Mouse (Mus musculus) ES-E14 (cell line): ENCODE measurements at regions not wholly inside any gene's neighbourhood (a gene's known extent, or its start where the extent isn't known, plus 50 kb on each side); places are given as distances from the start of the nearest gene placed in this dataset.
A peak's percentile ranks its signal among the peaks of the same experiment; 100 is the strongest.

Experiments
- DNase-seq: peaks from one replicate; pipeline ENCODE4 v3.0.0-alpha.2; 2013; ENCODE audit warnings: low read depth, low spot score
- H3K27ac ChIP-seq: 2 replicates; pipeline ENCODE4 v1.5.1; 2012; ENCODE audit warnings: low read depth, mild to moderate bottlenecking, low read length, moderate library complexity, mixed read lengths; ENCODE audit not compliant: poor library complexity, insufficient read depth, severe bottlenecking
- H3K36me3 ChIP-seq: 2 replicates; pipeline ENCODE4 v1.6.1; 2012; ENCODE audit warnings: mild to moderate bottlenecking, low read length, moderate library complexity, mixed read lengths; ENCODE audit not compliant: control insufficient read depth, poor library complexity, insufficient read depth, severe bottlenecking
- H3K4me1 ChIP-seq, 2 experiments: fragments of 150-350 bp in 1 of 2; sonication (generic) in 1 of 2; 2 replicates each; pipeline ENCODE4 v1.6.1; 2012; ENCODE audit warnings: low read length in 2 of 2, mild to moderate bottlenecking in 1 of 2, mixed read lengths in 1 of 2; ENCODE audit not compliant: control insufficient read depth in 2 of 2, insufficient read depth in 2 of 2, poor library complexity in 1 of 2
- H3K4me3 ChIP-seq, 2 experiments: fragments of 150-350 bp in 1 of 2; sonication (generic) in 1 of 2; 2 replicates each; pipeline ENCODE4 v1.5.1; 2012; ENCODE audit warnings: low read length in 2 of 2, low read depth in 1 of 2, mild to moderate bottlenecking in 1 of 2, mixed read lengths in 1 of 2; ENCODE audit not compliant: insufficient read depth in 1 of 2, poor library complexity in 1 of 2, severe bottlenecking in 1 of 2
- H3K9ac ChIP-seq: 2 replicates; pipeline ENCODE4 v1.6.1; 2012; ENCODE audit warnings: low read depth, mild to moderate bottlenecking, low read length, mixed read lengths; ENCODE audit not compliant: poor library complexity, insufficient read depth, severe bottlenecking
- H3K9me3 ChIP-seq: fragments of 150-350 bp; sonication (generic); 2 replicates; pipeline ENCODE4 v1.6.1; 2012; ENCODE audit warnings: low read depth, mild to moderate bottlenecking, low read length; ENCODE audit not compliant: control insufficient read depth, insufficient read depth
- CHD2 ChIP-seq: IDR thresholded peaks from 2 replicates; pipeline ENCODE4 v1.6.1; 2014; ENCODE audit warnings: mild to moderate bottlenecking, low read depth, low read length, inconsistent platforms
- HCFC1 ChIP-seq: IDR thresholded peaks from 2 replicates; pipeline ENCODE4 v1.6.1; 2012; ENCODE audit warnings: low read length, inconsistent platforms, borderline replicate concordance; ENCODE audit not compliant: insufficient read depth
- MAFK ChIP-seq: IDR thresholded peaks from 2 replicates; pipeline ENCODE4 v1.6.1; 2014; ENCODE audit warnings: mild to moderate bottlenecking, low read depth, low read length, inconsistent platforms; ENCODE audit not compliant: insufficient read depth
- ZC3H11A ChIP-seq: IDR thresholded peaks from 2 replicates; pipeline ENCODE4 v1.6.1; 2012; ENCODE audit warnings: low read depth, mild to moderate bottlenecking, inconsistent platforms, low read length, borderline replicate concordance
- ZNF384 ChIP-seq: IDR thresholded peaks from 2 replicates; pipeline ENCODE4 v1.6.1; 2012; ENCODE audit warnings: low read depth, low read length, inconsistent platforms
- in situ Hi-C, 2 experiments: fragments of 600-800 bp; cut with MboI; formaldehyde crosslinking; loops; one replicate each; pipeline ENCODE4 v1.15.1; 2025; ENCODE audit warnings: low sequenced_read_pairs in 2 of 2, inconsistent platforms in 1 of 2; ENCODE audit not compliant: unreplicated experiment in 2 of 2

DNA sequence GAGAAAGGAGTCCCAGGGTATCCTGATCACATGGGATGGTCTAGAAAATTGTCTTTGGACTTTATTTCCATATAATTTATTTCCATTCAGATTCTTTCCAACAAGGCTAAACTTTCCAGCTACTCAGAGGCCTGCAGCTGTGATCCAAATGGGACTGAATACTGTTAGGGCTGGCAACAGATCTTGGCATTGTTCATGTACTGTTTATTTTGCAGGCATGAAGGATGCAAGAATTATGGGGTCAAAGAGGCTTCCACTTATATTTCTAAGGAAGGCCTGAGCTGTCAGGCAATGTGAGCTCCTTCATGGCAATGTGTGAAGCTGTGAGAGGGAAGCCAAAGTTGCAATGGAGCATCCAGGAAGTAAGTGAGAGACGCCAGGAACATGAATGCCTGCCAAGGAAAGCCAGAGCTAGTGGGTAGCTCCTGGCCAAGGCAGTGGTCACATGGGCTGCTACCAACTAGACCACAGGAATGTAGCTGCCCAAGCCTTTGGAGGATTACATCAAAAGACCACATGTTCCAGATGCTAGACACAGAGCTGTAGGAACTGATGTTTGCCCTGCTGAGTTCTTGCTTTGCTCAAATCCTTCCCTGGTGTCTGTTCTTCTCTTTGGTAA is 261.8 kb upstream of the Sox11 start:
- H3K9me3 ChIP-seq, result no peaks in the 10 kb centered on the region
- no peak for TF ChIP-seq ZC3H11A
- no peak for TF ChIP-seq MAFK
- no peak for TF ChIP-seq ZNF384
- TF ChIP-seq HCFC1, result no peak
- no peak for TF ChIP-seq CHD2
- H3K36me3 ChIP-seq, result no peaks in the 10 kb centered on the region
- 0 out of 2 replicates have a peak overlapping the region, but pooled peaks have one; percentile 24 for H3K9ac ChIP-seq
- H3K27ac ChIP-seq, result no peak overlapping the region
- H3K4me1 ChIP-seq, result no peaks in the 10 kb centered on the region
- in situ Hi-C loops, result loop anchor here in 1 of 2 experiments (10.0 kb wide), 1 partner anchor 821 kb away; no protein-coding TSS in a partner anchor
- no peak overlapping the region for H3K4me3 ChIP-seq
- no peak for DNase-seq

DNA sequence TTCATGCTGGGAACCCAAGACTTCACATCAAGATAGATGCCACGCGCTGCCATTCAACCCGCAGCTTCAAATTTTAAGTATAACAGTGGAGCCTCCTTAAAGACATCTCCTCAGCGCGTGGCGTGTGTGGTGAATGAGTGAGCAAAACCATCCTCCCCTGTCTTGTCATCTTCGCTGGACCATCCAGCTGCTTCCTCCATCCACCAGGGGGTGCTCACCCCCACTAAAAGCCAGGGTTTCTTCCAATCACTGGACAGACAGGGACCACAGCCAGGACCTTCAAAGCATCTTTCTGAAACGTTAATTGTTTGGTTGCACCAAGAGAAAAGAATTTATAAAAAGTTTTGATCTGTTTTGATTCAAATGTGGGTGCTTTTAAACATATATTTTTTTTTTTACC is 256.8 kb upstream of the Sox11 start:
- Histone ChIP-seq H3K9me3 (no peaks in the 10 kb centered on the region), H3K9ac (no peak overlapping the region), H3K27ac (no peak overlapping the region), H3K36me3 (no peaks in the 10 kb centered on the region), H3K4me3 (no peak overlapping the region), H3K4me1 (no peaks in the 10 kb centered on the region)
- in situ Hi-C loops, result no loop called here
- DNase-seq, result peak; percentile 45
- TF ChIP-seq ZC3H11A (peak; percentile 74), ZNF384 (peak; percentile 34; the same call in 1 of the 2 replicates), MAFK (no peak), CHD2 (no peak), HCFC1 (no peak)

DNA sequence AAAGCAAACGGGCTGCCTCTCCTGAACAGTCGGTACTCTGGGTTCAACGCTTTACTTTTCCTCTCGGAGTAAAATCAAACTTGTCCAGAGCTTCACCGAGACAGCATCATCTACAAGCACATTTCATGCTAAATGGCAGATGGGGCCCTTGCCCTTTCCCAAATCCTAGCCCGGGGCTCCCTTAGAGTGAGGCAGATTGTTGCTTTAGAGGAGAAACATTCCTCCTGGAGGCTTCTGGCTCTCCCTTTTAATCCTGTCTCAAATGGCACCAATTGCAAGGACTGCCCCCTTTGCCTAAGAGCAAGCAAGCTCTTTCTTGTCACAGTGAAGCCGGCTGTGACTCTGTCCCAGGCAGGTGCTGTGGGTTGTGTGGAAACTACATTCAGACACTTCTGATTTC is 255.5 kb upstream of the Sox11 start:
- Histone ChIP-seq H3K9me3 (no peaks in the 10 kb centered on the region), H3K4me3 (no peak overlapping the region), H3K4me1 (no peaks in the 10 kb centered on the region), H3K27ac (no peak overlapping the region), H3K9ac (no peak overlapping the region), H3K36me3 (no peaks in the 10 kb centered on the region)
- in situ Hi-C loops, result no loop called here
- TF ChIP-seq ZC3H11A (no peak), CHD2 (no peak), ZNF384 (no peak), MAFK (no peak), HCFC1 (no peak)
- no peak for DNase-seq

DNA sequence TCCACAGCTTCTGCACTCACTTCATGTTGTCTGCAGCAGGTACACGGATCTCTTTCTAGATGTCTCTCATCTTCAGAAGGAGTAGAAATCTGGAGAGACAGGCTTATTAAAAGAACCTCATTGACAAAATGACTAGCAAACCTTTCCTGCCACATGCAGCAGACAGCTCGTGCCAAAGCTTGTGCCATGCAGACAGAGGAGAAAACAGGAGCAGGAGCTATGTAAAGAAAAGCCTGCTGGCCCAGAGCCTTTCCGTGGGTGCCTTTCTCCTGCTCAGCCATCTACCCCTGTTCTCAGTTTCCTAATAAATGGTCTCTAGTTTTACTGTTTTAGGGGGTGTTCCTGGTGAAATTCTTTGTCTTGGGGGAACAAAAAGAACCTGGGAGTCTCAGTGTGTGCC is 254.9 kb upstream of the Sox11 start:
- Histone ChIP-seq H3K9ac (no peak overlapping the region), H3K4me3 (no peak overlapping the region), H3K27ac (no peak overlapping the region)

GRCm38 (mm10) chr12:27595576-27595975 is 253.2 kb upstream of the Sox11 start:
- in situ Hi-C loops, result no loop called here
- TF ChIP-seq HCFC1 (no peak), ZNF384 (no peak), MAFK (no peak), CHD2 (no peak), ZC3H11A (no peak)
- H3K9ac ChIP-seq, result no peak overlapping the region
- no peaks in the 10 kb centered on the region for H3K4me1 ChIP-seq
- no peaks in the 10 kb centered on the region for H3K9me3 ChIP-seq
- no peaks in the 10 kb centered on the region for H3K36me3 ChIP-seq
- H3K27ac ChIP-seq, result no peak overlapping the region
- no peak overlapping the region for H3K4me3 ChIP-seq
- DNase-seq, result no peak

More for the DNA sequence above, 254.9 kb upstream of the Sox11 start:
- Histone ChIP-seq H3K4me1 (no peaks in the 10 kb centered on the region), H3K36me3 (no peaks in the 10 kb centered on the region), H3K9me3 (no peaks in the 10 kb centered on the region)
- TF ChIP-seq ZC3H11A, result no peak
- no peak for TF ChIP-seq HCFC1
- TF ChIP-seq CHD2, result no peak
- TF ChIP-seq ZNF384, result no peak
- no peak for TF ChIP-seq MAFK
- DNase-seq, result no peak
- in situ Hi-C loops, result no loop called here
